Mouse (Mus musculus) adrenal gland (tissue): ENCODE data around the gene Zc3h7a.
"Not testable (repeated sequence)": the region's sequence is repeated elsewhere in the genome, so short reads cannot be mapped to it uniquely, and the experiment has no call there.

Source experiments
- intact Hi-C: fragments of 180-260 bp; cut with DNase I; formaldehyde crosslinking; loops from one replicate; pipeline ENCODE4 v1.15.1; 2025

Gene Zc3h7a

GRCm38 (mm10) chr16:11154500-11154899 is 21.7 kb downstream of the Zc3h7a start:
- intact Hi-C loops: no loop called here

DNA sequence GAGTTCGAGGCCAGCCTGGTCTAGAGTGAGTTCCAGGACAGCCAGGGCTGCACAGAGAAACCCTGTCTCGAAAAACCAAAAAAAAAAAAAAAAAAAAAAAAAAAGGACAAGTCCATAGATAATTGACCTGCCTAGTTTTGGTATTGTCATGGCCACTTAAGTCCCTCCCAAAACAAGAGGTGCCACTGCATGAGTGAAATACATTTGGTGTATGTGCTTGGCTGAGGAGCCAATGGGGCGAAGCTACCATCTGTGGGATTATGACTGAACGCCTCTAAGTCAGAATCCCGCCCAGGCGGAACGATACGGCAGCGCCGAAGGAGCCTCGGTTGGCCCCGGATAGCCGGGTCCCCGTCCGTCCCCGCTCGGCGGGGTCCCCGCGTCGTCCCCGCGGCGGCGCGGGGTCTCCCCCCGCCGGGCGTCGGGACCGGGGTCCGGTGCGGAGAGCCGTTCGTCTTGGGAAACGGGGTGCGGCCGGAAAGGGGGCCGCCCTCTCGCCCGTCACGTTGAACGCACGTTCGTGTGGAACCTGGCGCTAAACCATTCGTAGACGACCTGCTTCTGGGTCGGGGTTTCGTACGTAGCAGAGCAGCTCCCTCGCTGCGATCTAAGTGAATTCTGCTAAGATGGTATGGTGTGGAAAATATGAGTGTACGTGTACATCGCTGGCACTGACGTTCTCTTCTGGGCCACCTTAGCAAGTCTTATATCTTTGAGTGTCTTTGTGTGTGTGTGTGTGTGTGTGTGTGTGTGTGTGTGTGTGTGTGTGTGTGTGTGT is 32.3 kb downstream of the Zc3h7a start:
- intact Hi-C loops: not testable (repeated sequence)

DNA sequence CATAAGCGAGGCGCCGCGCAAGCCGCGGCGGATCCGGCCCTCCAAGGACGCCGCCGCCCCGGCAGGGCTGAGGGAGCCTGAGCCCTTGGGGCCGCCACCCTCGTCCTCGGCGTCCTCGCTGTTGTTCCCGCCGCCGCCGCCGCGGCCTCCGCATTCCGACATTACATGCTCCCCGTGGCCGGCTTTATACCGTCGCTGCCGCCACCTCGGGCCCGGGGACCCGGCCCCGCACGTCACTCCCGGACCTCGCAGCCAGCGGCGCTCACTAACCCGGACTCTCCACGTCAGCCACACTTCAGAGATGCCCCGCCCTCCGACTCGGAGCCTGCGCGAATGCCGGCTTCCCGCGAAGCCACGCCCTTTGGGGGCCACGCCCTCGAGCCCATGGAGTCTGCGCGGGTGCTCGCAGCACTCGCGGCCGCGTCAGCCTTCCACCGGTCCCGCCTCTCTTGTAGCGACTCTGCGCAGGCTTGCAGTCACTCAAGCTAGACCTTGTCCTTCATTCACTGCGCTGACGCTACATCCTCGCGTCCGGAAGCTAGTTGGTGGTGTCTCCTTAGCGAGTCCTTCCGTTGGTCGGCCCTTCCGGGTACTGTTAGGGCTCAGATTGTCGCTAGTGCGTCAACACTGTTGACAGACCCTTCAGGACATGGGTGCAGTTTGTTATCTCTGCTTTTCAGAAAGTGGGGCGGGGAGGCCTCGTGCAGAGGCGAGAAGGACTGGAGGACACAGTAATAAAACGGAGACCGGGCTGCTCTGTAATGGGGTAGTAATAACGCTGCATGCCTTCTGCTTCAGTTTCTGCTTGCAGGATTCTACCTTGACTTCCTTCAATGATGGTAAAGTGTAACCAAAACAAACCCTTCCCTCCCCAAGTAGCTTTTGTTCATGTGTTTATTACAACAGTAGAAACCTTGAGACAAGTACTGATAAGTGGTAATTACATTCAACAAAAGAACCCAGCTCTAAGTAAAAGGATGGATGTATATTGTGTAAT is 41.5 kb downstream of the Zc3h7a start, which contains the start of gene Txndc11:
Gene Txndc11 (minus strand): TSS at position 303 of the 997 bp plus-strand sequence.
- intact Hi-C loops: loop anchor here (5.0 kb wide), 1 partner anchor 43 kb away; the partner anchor contains the start of gene Zc3h7a

DNA sequence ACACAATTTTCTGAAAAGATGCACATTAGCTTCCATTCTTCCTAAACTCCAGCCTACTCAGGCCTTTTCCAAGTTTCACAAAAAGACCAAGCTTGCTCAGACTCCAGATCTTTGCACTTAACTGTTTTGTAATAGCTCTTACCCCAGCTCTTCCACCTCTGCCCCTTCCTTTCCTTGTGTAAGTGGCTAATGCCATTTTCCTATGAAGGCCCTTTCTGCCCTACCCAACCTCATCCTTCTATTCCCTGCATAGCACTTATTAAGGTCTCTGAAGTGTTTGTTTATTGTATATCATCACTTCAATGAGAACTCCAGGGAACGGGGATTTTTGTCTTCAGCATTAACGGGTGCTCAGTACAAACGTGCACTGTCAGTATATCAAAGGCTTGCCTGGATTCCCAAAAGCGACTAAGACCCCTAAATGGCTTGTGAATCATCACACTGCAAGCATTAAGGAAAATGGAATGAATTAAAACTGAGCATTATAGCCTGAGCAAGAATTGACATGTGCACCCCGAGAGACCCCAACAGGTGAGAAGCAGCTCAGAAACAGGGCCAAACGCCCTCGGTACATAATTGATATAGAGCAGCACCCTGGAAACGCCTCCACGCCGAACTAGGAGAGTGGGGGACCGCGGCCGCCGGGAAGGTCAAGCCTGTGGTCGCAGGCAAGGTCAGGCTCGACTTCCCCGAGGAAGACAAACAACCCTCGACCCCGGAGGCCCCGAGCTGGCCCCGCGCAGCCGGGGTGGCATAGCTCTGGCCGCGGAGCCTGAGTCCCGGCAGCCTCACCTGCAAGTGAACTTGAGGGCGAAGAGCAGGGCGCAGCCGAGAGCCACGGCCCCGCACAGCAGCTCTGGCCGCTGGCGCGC is 42.5 kb downstream of the Zc3h7a start:
- intact Hi-C loops: loop anchor here (5.0 kb wide), 1 partner anchor 44 kb away; the partner anchor contains the start of gene Zc3h7a

GRCm38 (mm10) chr16:11132839-11133238 is 43.4 kb downstream of the Zc3h7a start:
- intact Hi-C loops: loop anchor here (5.0 kb wide), 1 partner anchor 44 kb away; the partner anchor contains the start of gene Zc3h7a

DNA sequence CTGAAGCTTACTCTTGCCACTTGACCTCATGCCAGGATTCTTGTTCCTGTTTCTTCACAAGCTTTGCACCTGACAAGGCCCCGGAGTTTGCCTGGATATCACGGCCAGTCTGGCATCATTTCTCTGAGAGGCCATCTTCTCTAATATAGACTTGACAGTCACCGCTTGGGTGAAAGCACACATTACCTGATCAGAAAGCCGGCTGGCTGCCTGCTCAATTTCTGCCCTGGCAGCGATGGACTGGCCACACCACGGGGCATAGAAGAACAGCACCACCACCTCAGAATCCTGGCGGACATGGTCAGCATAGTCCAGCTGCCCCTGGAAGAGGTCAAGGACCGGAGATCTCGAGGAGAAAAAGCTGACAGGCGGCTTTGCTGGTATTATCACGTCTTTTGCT is 47.9 kb downstream of the Zc3h7a start:
- intact Hi-C loops: no loop called here

- intact Hi-C loops: no loop called here
These were observed 50.8 kb downstream of the Zc3h7a start for GRCm38 (mm10) chr16:11125371-11125770.

GRCm38 (mm10) chr16:11124110-11124509 is 52.1 kb downstream of the Zc3h7a start:
- intact Hi-C loops: no loop called here

DNA sequence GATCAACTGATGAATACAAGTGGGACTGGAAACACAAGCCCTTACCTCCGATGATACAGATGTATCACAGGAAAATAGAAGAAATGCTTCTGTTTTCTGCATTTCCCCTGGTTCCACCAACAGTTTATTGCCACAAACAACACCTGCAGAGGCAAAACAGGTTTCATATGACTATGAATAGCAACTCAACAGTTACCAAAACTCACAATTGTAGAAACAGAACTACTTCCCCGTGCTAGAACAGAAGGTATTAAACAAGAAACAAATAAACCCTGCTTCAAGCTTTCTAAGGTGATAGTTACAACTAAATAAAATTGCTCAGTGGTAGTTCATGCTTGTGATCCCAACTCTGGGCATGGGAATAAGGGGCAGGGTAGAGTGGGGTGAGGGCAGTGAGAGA is 53.6 kb downstream of the Zc3h7a start:
- intact Hi-C loops: no loop called here

DNA sequence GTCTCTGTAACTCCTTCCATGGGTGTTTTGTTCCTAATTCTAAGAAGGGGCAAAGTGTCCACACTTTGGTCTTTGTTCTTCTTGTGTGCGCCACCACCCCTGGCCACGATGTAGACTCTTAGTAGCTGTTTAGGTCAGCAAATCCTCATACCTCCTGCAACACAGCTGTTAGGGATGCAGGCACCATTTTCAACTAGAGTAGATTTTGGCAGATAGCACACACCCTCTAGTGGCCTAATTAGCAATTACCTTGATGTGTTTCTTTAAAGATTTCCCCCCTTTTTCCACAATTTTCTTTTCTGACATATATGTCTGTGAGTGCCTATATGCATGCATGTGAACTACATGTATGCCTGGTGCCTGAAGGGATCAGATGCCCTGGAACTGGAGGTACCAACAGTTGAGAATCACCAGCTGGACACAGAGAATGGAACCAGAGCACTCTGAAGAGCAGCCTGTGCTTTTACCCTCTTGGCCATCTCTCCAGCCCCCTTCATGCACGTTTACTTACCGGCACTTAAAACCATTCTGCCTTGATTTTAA is 66.9 kb downstream of the Zc3h7a start:
- intact Hi-C loops: loop anchor here (2.0 to 10.0 kb wide), 3 partner anchors 72 to 237 kb away; no protein-coding TSS in a partner anchor

GRCm38 (mm10) chr16:11104905-11105304 is 71.3 kb downstream of the Zc3h7a start:
- intact Hi-C loops: loop anchor here (5.0 to 10.0 kb wide), 2 partner anchors 160 to 233 kb away; no protein-coding TSS in a partner anchor

DNA sequence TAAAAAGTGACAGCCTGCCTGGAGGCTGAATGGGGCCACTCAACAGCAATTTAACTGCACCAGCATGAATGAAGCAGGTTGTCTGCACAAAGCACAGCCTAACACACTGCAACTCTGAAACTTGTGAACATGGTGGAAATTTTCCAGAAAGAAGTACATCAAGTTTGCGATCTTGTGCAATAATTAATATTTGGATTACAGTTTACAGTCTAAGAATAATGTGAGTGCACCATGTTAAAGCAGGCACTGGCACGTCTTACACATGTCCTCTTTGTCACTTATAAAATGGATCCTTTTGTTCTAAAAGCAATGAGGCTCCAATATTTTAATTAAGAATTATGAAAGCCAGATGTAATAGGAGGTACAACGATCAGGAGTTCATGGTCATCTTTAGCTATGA is 78.9 kb downstream of the Zc3h7a start:
- intact Hi-C loops: no loop called here

DNA sequence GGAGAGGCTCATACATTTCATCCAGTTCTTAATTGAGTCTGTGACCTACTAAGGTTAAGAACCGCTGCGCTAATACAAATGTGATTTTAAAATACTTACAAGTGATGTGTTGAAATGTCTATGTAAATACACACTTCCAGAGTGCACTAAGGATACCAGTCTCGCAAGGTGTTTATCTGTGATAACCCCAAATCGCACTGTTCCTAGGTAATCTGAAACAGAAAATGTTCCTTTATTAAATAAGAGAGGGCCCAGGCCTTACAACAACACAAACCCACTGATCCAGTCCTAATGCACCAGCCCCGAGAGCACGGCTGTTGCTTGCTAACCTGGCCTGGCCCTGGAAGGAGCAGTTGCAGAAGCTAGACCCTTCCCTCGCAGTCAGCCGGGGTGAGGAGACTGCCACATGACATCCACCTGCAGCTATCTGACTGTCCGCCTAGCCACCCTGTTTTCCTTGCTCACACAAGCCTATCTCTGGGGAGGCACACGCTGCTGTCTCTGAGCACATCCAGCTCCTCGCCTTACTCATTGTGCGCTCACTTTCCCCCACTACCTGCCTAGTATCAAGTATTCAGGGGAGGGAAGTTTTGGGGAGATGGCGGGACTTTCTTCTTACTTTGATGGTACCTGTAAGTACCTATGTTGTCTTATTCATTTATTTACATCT is 82.3 kb downstream of the Zc3h7a start:
- intact Hi-C loops: no loop called here

DNA sequence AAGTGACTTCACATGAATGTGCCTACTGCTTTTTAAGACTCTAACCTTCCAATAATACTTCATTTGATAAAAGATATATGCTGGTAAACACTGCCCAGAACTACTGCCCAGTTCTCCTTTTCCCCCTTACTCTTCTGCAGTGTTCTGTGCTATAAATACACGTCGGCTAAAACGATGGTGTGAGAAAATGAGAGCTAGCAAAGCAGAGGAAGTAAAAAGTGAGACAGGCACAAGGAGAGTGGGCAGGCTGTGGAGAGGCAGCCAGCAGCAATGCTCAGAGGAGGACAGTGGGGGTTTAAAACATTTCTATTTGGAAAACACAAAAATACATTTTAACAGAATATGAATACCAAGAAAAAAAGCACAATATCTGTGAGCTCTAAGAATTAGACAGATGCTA is 83.7 kb downstream of the Zc3h7a start:
- intact Hi-C loops: no loop called here

DNA sequence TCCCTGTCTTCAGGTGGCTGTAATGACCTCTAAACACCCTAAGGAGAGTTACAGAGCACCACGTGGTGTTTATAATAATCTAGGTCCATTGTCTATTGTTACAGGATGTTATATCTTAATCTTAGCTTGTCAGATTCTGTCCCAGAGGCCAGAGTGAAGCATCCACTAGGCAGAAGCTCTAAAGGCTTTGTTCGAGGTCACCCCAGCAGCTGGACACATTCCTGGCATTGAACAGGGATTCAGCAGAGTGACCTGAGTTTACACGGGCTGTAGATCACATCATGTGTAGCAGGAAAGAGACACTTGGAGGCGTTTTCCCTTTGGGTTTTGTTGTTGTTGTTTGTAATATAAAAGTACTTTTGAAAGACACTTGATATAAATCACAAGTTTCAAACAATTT is 84.1 kb downstream of the Zc3h7a start:
- intact Hi-C loops: no loop called here

DNA sequence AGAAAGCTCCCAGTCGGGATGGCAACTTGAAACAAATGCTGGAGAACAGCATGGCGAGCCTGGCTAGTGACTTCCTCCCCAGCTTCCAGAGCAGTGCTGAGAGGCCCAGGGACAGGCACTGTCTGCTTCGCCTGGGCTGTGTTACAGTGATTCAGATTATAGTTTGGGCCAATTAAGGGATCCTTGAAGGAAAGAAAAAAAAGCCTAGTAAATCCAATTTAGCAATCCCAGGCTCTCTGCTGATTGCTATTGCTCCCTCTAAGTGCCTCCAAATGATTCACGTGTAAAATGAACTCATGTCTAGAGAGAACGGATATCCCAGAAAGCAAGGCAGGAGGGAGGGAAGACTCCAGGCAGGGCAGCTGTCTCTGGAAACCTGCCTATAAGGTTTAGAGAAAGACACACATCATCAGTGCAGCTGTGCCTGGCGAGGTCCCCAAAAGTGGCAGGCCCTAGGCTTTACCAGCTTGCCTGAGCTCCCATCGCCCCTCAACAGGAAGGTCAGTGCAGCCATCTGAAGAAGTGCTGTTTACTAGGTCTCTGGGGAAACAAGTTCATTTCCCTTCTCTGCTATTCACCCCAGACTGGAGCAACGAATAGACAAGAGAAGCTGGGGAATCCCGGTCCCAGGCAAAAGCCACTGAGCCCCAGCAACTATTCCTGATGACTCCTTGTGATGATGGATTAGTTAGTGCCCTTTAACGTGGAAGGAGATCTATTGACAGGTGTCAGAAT is 85.2 kb downstream of the Zc3h7a start:
- intact Hi-C loops: no loop called here

- intact Hi-C loops: no loop called here
These were observed 89.2 kb downstream of the Zc3h7a start for GRCm38 (mm10) chr16:11086856-11087588.
